Mouse (Mus musculus) gastrocnemius, postnatal 14 days (tissue): Measurements from ENCODE around the gene Olfml2b. TPM values are rescaled to one million over a fixed set of nuclear protein-coding genes. Genes with fewer than 3 reads are reported as not detected.

Experiments
- DNase-seq: peaks from one replicate; pipeline ENCODE4 v3.0.0; 2021; ENCODE audit warnings: mixed read lengths
- intact Hi-C: fragments of 180-260 bp; cut with DNase I; formaldehyde crosslinking; loops from one replicate; pipeline ENCODE4 v1.15.1; 2025; ENCODE audit warnings: low total_unique reads
- total RNA-seq, 2 experiments: library from RNA; stranded (reverse); gene quantifications; 2 replicates each; pipeline ENCODE4 v1.2.3; 2021

The Olfml2b gene
- total RNA-seq, 2 experiments from 2014 or later = 27.6 to 35.9 TPM

DNA sequence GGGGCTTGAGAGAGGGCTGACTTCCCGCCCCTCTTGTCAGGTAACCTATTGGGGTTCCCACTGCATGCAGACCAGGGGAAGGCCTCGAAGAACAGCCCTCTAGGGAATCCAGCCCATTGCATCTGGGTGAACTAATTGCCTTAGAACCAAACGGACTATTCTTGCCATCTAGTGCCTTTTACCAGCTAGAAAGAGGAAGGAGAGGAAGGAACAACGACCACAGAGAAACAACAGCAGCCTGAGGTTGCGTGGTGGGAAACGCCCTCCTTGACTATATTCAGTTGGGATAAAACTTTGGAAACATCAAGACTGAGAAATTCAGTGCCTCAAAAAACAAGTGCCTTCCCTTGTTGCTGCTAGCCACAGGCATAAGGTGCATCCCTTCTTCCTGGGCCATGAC is 39.5 kb downstream of the Olfml2b start:
- intact Hi-C loops = no loop called here
- DNase-seq = no peak

GRCm38 (mm10) chr1:170689773-170690172 is 45.4 kb downstream of the Olfml2b start:
- intact Hi-C loops = no loop called here
- DNase-seq = no peak

- intact Hi-C loops = no loop called here
- no peak for DNase-seq
These were observed 47.0 kb downstream of the Olfml2b start for GRCm38 (mm10) chr1:170691301-170691700.

GRCm38 (mm10) chr1:170694821-170695291 is 50.5 kb downstream of the Olfml2b start:
- intact Hi-C loops = no loop called here
- DNase-seq = peak; percentile 74

GRCm38 (mm10) chr1:170695326-170695725 is 51.0 kb downstream of the Olfml2b start:
- no peak for DNase-seq
- intact Hi-C loops = no loop called here

- intact Hi-C loops = no loop called here
- DNase-seq = no peak
These were observed 52.7 kb downstream of the Olfml2b start for GRCm38 (mm10) chr1:170696996-170697395.

DNA sequence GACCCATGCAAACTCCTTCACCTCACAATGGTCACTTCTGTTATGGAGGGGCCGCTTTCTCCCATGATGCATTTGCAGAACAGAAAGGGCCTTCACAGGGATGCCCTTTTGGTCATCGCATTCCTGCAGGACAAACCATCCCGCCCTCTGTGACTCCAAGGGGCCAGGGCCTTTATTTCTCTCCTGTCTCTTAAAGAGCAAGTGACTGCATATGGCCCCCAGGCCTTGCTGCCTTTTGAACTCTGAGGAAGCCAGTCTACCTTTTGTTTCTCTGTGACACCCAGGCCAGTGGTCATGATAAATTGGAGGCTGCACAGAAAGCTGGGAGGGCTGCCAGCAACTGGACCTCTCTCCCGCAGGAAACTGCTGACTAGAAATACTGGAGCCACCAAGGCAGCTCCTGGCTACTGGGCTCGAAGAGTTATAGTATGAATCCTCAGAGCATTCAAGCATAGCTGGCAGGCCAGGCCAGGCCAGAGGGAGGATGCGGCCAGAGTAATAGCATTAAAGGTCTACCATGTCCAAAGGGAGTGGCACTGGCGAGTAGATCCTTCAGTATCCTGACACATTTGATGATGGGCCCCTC is 53.5 kb downstream of the Olfml2b start:
- intact Hi-C loops = no loop called here
- DNase-seq = no peak

DNA sequence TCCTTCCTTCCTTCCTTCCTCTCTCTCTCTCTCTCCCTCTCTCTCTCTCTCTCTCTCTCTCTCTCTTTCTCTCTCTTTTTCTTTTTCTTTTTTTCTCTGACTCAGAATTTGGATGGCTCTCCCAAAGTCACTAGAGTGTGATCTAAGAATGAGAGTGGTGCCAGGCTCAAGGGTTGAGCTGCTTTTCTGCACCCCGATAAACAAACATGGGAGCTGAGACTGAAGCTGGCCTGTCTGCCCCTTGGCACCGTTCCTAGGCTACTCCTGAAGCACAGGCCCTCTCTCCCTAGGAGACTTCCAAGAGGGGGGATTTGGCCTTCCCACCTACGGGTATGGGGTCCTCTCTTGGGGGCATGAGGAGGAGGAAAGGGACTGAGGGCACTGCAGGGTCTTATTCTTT is 54.4 kb downstream of the Olfml2b start:
- DNase-seq = no peak
- intact Hi-C loops = no loop called here

DNA sequence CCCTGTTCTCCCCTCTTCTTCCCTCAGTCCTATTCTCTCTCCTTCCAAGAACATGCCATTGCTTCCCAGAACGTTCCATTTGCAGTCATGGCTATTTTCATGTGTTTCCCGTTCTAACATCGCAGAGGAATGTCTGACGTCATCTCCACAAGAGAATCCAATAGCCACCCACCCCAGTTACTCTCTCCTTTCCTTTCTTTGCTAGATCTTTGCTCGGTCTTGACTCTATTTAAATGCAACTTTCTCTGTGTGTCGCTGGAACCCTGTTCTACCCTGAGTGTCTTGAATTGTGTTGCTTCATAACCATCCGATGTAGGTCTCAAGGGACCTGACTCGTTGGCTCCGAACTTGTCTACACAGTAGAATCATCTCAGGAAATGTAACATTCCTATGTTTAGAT is 55.2 kb downstream of the Olfml2b start:
- no peak for DNase-seq
- intact Hi-C loops = no loop called here

DNA sequence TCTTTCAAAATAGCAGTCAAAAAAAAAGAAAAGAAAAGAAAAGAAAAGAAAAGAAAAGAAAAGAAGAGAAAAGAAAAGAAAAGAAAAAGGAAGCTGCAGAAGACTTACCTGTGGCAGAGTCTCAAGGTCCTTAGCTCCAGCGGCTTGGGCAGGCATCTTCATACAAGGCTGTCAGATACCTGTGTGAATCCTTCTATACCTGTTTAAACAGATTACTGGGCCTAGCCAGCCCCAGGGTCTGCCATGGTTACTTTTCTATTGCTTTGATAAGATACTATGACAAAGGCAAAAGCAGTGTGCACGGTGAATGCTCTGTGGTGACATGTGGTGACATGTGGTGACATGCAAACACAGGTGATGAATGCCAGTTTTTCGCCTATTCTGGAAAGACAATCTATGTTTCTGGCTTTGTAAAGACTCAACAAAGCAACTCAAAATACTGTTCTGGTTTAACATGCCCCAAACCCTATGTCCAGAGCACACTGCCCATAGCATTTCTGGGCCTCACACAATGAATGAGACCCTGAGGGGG is 56.2 kb downstream of the Olfml2b start:
- intact Hi-C loops = no loop called here
- no peak for DNase-seq

GRCm38 (mm10) chr1:170701178-170701577 is 56.8 kb downstream of the Olfml2b start:
- intact Hi-C loops = no loop called here
- no peak for DNase-seq

- intact Hi-C loops = no loop called here
These were observed 57.2 kb downstream of the Olfml2b start for GRCm38 (mm10) chr1:170701582-170701981.

GRCm38 (mm10) chr1:170702263-170702662 is 57.9 kb downstream of the Olfml2b start:
- DNase-seq = no peak
- intact Hi-C loops = no loop called here

More at GRCm38 (mm10) chr1:170701582-170701981, 57.2 kb downstream of the Olfml2b start:
- DNase-seq = no peak

GRCm38 (mm10) chr1:170702958-170703357 is 58.6 kb downstream of the Olfml2b start:
- DNase-seq = no peak
- intact Hi-C loops = no loop called here

DNA sequence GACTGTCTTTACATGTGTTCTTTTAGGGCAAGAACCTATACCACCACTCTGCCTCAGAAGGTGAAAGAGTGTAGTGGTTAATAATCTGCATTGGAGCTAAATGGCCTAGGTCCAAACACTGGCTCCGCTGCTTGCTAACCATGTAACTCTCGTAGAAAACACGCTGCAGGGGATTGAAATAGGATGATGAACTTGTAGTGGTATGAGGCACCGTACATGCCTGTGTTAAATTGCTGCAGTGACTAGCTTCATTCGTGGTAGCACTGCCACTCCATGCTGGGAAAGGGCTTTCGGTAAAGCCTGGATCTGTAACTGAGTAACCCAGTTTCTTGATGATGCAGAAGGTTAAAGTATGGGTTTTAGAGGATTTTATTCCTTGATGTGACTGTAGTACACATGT is 59.8 kb downstream of the Olfml2b start:
- intact Hi-C loops = no loop called here
- DNase-seq = no peak

GRCm38 (mm10) chr1:170704911-170705594 is 60.7 kb downstream of the Olfml2b start:
- DNase-seq = no peak
- intact Hi-C loops = no loop called here

DNA sequence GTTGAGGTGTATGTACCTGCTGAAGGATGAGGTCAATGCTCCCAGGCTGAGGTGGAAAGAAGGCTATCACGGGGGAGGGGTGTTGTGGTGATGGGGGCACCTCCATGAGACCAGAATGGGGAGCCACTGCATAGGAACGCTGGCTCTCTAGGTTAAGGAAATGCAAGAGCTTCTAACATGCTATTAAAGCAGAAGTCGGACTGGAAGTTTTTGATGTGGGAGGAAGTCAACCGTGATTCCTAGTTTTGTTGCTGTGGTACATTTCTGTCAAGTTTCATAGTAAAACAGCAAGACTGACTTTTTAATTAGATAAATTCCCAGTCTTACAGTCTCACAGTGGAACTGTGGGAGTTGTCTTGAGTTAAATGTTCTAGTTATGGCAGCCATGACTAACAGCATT is 61.7 kb downstream of the Olfml2b start:
- intact Hi-C loops = no loop called here
- no peak for DNase-seq

GRCm38 (mm10) chr1:170709034-170709433 is 64.7 kb downstream of the Olfml2b start:
- intact Hi-C loops = no loop called here
- no peak for DNase-seq

- intact Hi-C loops = no loop called here
- no peak for DNase-seq
These were observed 65.1 kb downstream of the Olfml2b start for GRCm38 (mm10) chr1:170709481-170709880.

GRCm38 (mm10) chr1:170709969-170710368 is 65.6 kb downstream of the Olfml2b start:
- intact Hi-C loops = no loop called here
- no peak for DNase-seq

DNA sequence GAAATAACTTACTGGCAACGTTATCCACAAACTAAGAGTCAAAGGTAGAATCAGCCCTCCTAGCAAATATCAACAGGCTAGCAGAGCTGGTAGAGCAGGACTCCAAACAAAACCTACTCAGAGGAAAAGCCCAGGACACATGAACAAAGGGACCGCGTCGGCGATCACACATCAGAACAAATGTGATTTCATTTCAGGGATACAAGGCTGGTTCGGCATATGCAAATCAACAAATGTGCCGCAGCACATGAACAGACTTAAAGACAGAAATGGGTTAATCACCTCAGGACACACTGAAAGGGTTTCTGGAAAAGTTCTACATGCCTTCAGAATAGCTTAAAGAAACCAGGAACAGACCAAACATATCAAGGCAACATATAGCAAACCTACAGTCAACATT is 67.4 kb downstream of the Olfml2b start:
- DNase-seq = no peak
- intact Hi-C loops = no loop called here
